Mouse (Mus musculus): ENCODE data around the gene Exo1.

DNA sequence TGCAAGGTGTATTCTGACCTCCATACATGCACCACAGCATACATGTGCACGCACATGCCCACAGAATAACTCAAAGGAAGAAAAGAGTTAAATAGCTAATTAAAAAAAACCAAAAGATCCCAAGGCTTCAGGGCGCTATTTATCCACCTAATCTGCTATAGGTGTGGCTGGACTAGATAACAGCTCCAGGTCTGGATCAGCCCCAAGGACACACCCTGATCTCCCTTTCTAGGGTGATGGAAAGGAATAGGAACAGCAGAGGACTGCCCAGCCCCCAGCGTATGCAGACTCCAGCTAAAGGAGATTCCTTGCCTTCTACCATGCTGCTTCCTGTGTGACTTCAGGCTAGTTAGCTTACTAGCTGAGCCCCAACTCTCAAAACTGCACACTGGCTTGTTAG lies 31.7 kb downstream of the Exo1 start:
- no peak for TF ChIP-seq POLR2A (IDR thresholded peaks at IDR 0.05; ENCODE audit: extremely low read depth, insufficient read depth, low read length)
- TF ChIP-seq CTCF (IDR thresholded peaks at IDR 0.05; ENCODE audit: low read depth, low read length), result no peak

Data from liver, adult 2 months (tissue).